Mouse (Mus musculus) thymus, postnatal 14 days (tissue): ENCODE data around the gene Blvra.
A peak's percentile ranks its signal among the peaks of the same experiment; 100 is the strongest.

ENCODE experiments used
- DNase-seq: peaks from one replicate; pipeline ENCODE4 v3.0.0; 2021

The Blvra gene

DNA sequence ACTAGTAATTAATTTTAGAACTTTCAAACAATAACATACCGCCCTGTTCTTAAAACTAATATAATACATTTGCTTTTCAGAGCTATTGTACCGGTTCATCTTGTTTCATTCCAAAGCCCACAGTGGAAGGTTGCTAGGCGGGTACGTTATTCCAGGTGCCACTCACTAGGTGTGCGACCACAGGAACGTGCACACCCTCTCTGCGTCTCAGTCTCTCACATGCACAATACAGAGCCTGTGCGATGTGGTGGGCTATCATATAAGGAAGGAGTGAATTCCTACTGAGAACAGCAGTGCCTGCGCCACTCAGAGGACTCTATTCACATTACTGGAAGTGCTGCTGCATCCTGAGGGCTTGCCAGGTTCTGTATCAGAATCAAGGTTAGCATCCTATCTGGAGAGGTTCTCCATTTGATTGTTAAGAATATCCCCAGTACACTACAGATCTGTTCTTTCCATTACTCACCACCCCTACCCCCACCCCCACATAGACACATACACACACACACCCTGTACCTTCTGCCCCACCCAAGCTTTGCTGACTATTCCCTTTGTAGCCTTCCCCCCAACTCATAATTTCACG, 67.5 kb downstream of the Blvra start:
- no peak for DNase-seq

DNA sequence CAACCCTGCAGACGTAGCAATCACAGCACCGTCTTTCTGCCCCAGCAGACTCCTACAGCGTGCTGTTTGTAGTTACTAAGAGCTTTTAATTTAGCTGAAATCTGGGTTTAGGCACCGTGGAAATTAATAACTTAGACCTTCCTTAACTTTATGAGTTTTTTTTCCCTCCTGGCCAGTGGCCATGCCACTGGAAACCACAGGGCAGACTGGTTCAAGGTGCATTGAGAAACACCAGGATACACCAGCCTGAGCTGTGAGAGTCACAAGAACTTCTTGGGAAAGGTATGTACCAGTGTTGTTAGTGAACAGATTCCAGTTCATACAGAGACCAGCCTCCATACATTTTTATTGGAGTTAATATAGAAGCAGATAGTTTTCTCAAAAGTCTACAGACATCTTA, 68.0 kb downstream of the Blvra start:
- no peak for DNase-seq

DNA sequence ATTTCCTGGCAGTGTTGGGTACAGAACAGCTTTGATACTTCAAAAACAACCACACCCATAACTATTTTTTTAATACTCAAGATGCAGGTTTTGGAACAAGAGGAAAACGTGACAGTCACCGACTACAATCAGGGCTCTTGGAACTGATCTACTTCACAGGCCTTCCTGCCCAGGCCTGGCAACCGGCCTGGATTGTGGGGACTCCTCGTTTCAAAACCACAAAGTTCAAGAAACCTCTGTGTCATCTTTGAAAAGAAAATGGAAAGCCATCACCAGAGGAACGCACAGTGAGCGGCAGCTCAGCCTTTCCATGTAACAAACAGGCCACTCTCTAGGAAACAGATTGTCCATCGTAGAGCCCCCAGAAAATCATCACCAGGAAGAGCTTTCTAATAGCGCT, 68.6 kb downstream of the Blvra start:
- DNase-seq: no peak

DNA sequence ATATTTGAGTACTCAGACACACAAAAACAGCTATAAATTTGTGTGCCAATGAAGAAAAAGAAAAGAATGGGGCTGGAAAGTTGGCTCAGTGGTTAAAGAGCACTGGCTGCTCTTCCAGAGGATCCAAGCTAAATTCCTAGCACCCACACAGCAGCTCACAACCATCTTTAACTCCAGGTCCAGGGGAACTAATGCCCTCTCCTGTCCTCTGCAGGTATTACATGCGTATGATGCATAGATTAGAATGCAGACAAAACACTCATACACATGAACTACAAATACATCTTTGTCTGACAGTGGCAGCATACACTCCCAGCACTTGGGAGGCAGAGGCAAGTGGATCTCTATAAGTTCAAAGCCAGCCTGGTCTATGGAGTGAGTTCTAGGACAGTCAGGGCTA, 69.1 kb downstream of the Blvra start:
- no peak for DNase-seq

DNA sequence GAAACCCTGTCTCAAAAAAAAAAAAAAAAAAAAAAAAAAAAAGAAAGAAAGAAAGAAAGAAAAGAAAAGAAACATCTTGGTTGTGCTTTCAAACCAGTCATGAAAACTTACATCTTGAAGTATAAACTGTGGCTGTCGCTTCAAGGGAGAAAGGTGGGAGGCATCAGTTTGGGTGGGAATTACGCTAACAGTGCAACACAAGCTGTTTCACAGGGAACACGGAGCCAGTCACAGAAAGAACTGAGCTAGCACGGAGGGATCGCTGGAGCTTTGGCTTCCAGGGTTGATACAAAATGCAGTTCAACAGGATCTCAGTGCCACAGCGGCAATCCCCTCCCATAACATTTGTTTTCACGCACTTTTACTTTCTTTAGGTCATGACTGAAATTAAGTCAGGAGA, 69.5 kb downstream of the Blvra start:
- DNase-seq: no peak

DNA sequence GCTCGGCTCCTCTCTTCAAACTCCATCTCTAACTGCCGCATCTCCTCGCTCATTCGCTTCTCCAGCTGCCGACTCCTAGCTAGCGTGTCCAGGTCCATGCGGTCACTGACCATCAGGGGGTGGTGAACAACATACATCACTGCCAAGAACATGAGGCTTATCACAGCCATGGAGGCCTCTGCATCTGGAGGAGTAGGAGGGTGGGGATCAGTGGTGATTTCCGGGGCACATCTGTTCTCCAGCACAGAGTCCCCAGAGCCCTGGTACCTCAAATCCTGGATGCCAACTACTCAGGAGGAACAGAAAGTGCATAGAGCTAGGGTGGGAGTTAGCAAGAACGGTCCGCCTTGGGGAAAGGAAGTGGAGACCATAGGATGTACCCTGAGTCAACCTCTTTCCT, 71.6 kb downstream of the Blvra start:
- no peak for DNase-seq

DNA sequence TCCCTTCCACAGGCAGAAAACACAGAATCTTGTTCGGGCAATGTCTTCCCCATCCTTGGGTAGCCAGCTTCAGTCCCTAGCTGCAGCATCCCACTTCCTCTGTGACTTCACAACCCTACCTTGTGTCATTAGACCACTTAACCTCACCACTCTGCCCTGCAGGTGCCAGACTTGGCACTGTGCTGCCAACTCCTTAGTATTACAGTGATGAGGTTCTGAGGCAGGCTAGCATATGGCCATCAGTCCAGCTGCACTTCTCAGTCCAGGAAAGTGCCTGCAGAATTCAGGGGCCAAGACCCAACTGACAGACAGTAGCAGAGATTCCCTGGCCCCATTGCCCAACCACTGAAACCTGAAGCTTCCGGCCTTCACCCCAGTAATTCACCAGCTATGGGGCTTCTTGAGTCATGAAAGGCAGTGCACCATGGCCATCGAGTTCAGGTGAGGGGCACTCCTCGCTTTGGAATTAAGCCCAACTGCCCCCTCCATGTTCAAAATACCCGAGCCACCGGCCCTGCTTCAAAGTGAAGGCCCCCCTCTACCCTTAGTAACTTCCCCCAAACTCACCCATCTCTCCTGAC, 72.2 kb downstream of the Blvra start:
- peak; percentile 23 for DNase-seq

DNA sequence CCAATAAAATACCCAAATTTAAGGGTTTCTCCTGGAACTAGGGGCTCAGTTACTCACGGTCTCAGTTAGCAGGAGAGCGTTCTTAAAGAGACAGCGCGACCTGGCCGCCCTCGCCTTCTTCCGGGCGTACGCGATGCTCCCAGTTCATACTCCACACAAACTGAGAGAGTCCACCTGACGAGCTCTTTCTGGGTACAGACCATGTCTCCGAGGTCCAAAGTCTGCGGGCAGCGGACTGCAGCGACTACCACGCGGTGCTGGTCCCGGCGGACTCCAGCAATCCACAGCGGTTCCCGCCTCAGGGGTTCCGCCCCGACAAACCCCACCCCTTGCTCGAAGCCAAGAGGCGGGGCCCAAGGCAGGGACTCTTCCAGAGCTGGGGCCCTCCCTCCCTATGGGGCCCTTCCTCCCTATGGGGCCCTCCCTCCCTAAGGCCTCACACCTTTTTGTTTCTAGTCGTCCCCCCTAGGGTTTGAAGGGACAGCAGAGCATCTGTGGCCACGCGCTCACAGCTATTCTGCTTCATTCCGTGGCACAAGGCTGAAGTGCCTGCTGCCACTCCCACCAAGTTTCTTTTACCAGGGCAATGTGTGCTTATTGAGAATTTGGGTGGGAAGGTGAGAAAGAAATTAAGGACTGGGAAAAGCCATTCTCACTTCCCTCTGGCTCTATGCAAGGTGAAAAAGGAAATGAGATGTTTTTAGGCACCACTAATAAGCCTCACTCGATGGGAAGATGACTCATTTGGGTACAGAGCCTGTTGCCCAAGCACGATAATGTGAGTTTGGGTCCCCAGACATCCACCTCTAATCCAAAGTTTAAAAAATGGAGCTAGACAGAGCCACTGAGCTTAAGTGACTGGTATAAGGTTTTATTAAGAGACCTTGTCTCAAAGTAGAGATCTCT, 72.9 kb downstream of the Blvra start, which contains the start of gene Itpripl1:
Gene Itpripl1 (minus strand): TSS at position 285 of the 906 bp plus-strand sequence.
- peak; percentile 81 for DNase-seq

DNA sequence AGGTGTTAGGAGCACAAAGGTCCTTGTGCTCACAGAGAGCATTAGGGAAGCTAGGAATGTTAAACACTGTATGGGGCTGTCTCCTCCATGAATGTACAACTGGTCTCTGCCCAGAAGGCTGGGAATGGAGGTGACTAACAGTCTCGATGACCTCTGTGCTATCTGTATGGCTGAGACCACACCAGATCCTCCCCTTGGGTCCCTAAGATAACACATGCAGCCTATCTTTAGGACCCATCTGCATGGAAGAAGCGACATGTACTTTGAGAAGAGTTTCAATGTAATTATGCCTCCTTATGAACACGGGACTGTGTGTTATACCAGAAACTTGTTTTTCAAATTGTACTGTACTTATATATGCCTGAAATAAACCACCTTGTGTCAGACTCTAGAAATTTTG, 75.2 kb downstream of the Blvra start:
- no peak for DNase-seq
